Mouse (Mus musculus) adrenal gland, adult 10 weeks (tissue): Measurements from ENCODE around the gene Olfr703. TPM values are rescaled to one million over a fixed set of nuclear protein-coding genes. Genes with fewer than 3 reads are reported as not detected.

ENCODE experiments used
- polyA plus RNA-seq: library from polyadenylated mRNA; stranded (reverse); fragments of 350-450 nt; fragmentation: Illumina TruSeq; extraction: RNeasy Lipid Tissue Mini Kit (QIAGEN cat#74804); gene quantifications from one replicate; pipeline ENCODE4 v1.2.3, GENCODE M21; 2014; ENCODE audit warnings: low read depth, low replicate concordance

The Olfr703 gene
- not detected for polyA plus RNA-seq

DNA sequence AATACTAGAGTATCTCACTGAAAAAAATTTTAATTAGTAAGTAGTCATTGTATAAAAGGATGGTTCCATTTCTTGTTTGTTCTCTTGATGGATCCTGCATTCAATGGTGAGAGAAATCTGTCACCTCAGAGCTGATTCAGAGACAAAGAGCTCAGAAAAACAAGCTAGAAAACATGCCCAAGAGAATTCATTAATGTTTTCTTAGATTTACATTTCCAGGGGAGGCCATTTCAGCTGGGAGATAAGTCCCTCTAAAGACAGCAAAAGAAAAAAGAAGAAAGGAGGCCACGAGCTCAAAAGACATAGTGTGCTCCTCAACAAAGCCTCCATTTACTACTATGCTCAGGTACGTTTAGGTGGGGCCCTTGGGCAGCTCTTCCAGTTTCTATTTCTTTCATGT lies at the start of gene Olfr703:
Olfr703 (plus strand) TSS at position 301 of the 400 bp plus-strand sequence.

DNA sequence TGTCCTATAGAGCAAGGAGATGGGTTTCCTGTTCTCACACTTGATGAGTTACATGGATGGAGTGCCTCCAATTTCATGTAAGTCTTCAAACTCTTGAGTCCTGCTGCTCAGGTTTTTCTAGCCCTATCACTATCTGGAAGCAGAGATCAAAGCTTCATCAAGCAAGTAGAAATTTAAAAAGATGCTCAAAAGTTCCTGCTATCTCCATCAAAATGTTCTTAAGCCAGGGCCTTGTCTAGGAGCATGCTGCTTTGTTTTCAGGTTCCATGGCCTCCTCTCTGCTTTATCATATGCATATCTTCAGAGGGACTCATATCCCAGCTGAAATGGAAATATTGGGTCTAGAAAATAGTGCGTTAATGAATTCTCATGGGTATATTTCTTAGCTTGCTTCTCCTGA lies 34.4 kb upstream of the Olfr703 start, which contains the start of gene Olfr700:
Olfr700 (minus strand) TSS at position 101 of the 400 bp plus-strand sequence.

DNA sequence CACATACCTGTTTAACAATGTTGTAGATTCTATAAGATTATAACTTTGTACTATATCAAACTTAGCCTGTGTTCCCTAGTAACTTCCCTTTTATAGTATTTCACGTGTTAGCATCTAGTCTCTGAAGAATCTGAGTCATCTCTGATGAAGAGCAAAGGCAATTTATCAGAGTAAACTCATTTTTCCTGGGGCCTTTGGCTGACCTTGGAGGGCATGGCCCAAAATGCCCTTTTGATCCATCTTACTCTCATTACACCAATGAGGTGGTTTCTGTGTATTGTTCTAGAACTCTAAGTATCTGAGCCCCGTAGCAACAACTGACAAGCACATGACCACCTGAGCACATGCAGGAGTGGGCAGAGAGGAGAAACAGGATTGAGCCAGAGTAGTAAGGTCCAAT lies 29.3 kb upstream of the Olfr703 start, which contains the start of gene Olfr701:
Olfr701 (plus strand) TSS at position 301 of the 400 bp plus-strand sequence.

DNA sequence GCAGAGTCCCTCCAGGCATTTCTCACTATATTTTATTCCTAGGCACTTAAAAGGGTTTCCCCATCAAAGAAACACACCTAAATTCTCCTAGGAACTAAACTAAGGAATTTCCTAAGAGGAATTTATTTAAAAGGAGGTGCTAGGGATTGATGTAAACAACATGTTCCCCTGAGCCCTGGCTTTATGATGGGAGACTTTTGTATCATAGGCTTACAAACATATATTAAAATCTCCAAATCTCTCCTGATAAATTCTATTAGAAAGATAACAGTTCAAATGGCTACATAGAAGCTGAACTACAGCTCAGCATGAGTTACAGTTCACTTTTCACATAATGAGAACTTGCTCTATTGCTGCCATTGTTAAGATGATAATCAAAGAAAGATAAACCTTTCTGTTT lies 9.4 kb upstream of the Olfr703 start, which contains the start of gene Olfr702:
Olfr702 (minus strand) TSS at position 101 of the 400 bp plus-strand sequence.

DNA sequence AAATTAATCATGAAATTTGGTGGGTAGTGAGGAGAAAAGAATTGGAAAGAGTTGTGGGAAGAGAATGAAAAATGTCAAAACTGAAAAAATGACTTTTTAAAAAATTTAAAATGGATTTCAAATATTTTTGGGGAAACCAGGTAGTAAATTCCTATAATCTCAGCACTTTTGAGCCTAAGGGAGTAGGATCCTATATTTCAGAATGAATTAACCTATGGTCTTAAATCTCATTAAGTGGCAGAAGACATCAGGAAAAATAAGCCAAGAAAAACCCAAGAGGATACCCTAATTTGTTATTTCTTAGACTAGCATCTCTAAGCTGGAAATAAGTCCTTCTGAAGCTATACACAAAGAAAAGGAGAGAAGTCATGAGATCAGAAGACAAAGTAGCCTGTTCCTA lies 19.7 kb downstream of the Olfr703 start, which contains the start of gene Olfr704:
Olfr704 (plus strand) TSS at position 301 of the 400 bp plus-strand sequence.

DNA sequence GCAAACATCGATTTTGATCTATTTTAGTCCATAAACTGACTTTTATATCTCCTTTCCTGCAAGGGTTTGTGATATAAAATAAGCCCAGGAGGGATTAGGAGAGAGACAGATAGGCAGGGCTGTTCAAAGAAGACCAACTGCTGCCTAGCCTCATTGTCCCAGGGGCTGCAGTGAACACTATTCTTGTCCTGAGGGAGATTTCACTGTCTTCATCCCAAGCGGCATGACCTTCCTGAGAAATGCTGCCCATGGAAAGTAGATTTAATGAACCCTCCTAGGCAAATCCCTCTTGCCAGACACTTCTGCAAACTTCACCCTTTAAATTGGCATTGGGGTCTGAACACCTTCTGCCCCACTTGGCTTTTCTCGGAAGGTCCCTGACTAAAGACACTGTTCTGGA lies 33.6 kb downstream of the Olfr703 start, which contains the start of gene Olfr705:
Olfr705 (minus strand) TSS at position 101 of the 400 bp plus-strand sequence.

DNA sequence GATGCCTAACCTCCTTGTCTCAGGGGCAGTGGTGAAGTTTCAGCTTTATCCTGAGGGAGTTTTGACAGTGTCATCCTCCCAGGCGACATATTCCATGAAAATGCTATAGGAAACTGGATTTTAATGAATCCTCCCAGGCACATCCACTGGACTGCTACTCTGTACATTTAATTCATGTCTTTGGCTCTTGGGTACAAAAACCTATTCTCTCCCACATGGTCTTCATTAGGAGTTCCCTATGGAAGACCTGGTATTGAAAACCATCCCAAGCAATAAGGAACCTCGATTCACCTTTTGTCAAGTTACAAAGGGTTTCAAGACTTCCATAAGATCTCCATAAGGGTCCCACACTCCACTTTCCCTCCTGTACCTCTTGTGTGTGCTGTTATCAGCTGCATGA lies 44.9 kb downstream of the Olfr703 start, which contains the start of gene Olfr706:
Olfr706 (minus strand) TSS at position 101 of the 400 bp plus-strand sequence.

Other genes with a start within 250 kb of the Olfr703 start
- not detected for gene Olfr693, start 162.8 kb upstream of the Olfr703 start, polyA plus RNA-seq
- gene Olfr694, start 151.5 kb upstream of the Olfr703 start, polyA plus RNA-seq, result not detected
- gene Olfr695, start 127.0 kb upstream of the Olfr703 start, polyA plus RNA-seq, result not detected
- gene Olfr697, start 100.9 kb upstream of the Olfr703 start, polyA plus RNA-seq, result not detected
- gene Olfr698, start 88.0 kb upstream of the Olfr703 start, polyA plus RNA-seq, result not detected
- gene Olfr699, start 50.2 kb upstream of the Olfr703 start, polyA plus RNA-seq, result not detected
- gene Olfr700, start 34.5 kb upstream of the Olfr703 start, polyA plus RNA-seq, result not detected
- not detected for gene Olfr701, start 29.2 kb upstream of the Olfr703 start, polyA plus RNA-seq
- gene Olfr702, start 9.5 kb upstream of the Olfr703 start, polyA plus RNA-seq, result not detected
- gene Olfr704, start 19.8 kb downstream of the Olfr703 start, polyA plus RNA-seq, result not detected
- not detected for gene Olfr705, start 33.5 kb downstream of the Olfr703 start, polyA plus RNA-seq
- gene Olfr706, start 44.8 kb downstream of the Olfr703 start, polyA plus RNA-seq, result not detected
- not detected for gene Olfr707, start 57.9 kb downstream of the Olfr703 start, polyA plus RNA-seq
- gene Olfr1532-ps1, start 64.6 kb downstream of the Olfr703 start, polyA plus RNA-seq, result not detected
- gene Olfr709-ps1, start 88.9 kb downstream of the Olfr703 start, polyA plus RNA-seq, result not detected
- gene Olfr710, start 105.0 kb downstream of the Olfr703 start, polyA plus RNA-seq, result not detected
- gene Olfr6, start 120.6 kb downstream of the Olfr703 start, polyA plus RNA-seq, result not detected
- not detected for gene Olfr711, start 132.1 kb downstream of the Olfr703 start, polyA plus RNA-seq
- not detected for gene Olfr2, start 162.7 kb downstream of the Olfr703 start, polyA plus RNA-seq
- gene Olfr713, start 187.8 kb downstream of the Olfr703 start, polyA plus RNA-seq, result not detected
- not detected for gene Olfr714, start 227.6 kb downstream of the Olfr703 start, polyA plus RNA-seq
- gene Olfr17, start 249.9 kb downstream of the Olfr703 start, polyA plus RNA-seq, result not detected